Mouse (Mus musculus): Measurements from ENCODE around the gene Pax2. TPM values are rescaled to one million over a fixed set of nuclear protein-coding genes. Genes with fewer than 3 reads are reported as not detected.

Gene Pax2
- total and polyA plus RNA-seq, 3 experiments, result not detected

DNA sequence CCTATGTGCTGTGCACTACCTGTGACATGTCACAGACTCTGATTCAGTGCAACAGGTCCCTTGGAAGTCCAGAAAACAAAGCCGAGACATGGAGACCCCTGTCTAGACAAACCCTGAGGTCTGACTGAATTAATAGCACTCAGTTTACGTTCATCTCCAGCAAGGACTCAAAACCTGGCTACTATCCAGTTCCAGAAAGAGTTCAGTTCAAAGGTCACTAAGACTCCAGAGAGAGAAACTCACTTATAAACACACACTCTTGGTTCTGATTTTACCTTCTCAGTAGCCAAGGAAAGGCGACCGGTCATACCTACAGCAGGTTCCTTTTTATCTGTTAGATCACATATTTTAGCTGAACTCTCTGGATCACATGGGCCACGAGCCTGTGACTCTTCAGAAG is 43.3 kb downstream of the Pax2 start:
- 66% methylated on average over 5 of the region's 5 CpGs for WGBS
- Histone ChIP-seq H3K36me3 (ENCODE audit: control insufficient read depth, insufficient read depth, low read length) (no peaks in the 10 kb centered on the region), H3K79me2 (replicated peaks; ENCODE audit: control insufficient read depth, insufficient read depth, low read length) (no peaks in the 10 kb centered on the region), H3K27ac (no peak overlapping the region), H3K9ac (ENCODE audit: low read depth, low read length) (no peak overlapping the region), H3K4me3 (no peak overlapping the region), H3K4me1 (ENCODE audit: control insufficient read depth, insufficient read depth, low read length) (no peaks in the 10 kb centered on the region), H3K27me3 (ENCODE audit: control insufficient read depth, insufficient read depth, low read length) (peaks cover 2% of the 10 kb centered on the region; the same call in 1 of the 2 replicates)
- no peak for DNase-seq
- intact Hi-C loops (cut with DNase I), result no loop called here
- TF ChIP-seq CTCF (IDR thresholded peaks at IDR 0.05) (no peak), EP300 (IDR thresholded peaks at IDR 0.05; ENCODE audit: insufficient read depth, low read depth, low read length) (no peak)

- Histone ChIP-seq H3K27ac (no peak overlapping the region), H3K79me2 (replicated peaks; ENCODE audit: control insufficient read depth, insufficient read depth, low read length) (no peaks in the 10 kb centered on the region), H3K36me3 (ENCODE audit: control insufficient read depth, insufficient read depth, low read length) (no peaks in the 10 kb centered on the region), H3K27me3 (ENCODE audit: control insufficient read depth, insufficient read depth, low read length) (peaks cover 2% of the 10 kb centered on the region; the same call in 1 of the 2 replicates), H3K9ac (ENCODE audit: low read depth, low read length) (no peak overlapping the region), H3K4me3 (no peak overlapping the region), H3K4me1 (ENCODE audit: control insufficient read depth, insufficient read depth, low read length) (no peaks in the 10 kb centered on the region)
- WGBS, result 61% methylated on average over 6 of the region's 6 CpGs
- DNase-seq, result no peak
- TF ChIP-seq EP300 (IDR thresholded peaks at IDR 0.05; ENCODE audit: insufficient read depth, low read depth, low read length) (no peak), CTCF (IDR thresholded peaks at IDR 0.05) (no peak), POLR2A (IDR thresholded peaks at IDR 0.05; ENCODE audit: insufficient read depth, low read depth, low read length) (no peak)
- intact Hi-C loops (cut with DNase I), result no loop called here
Measured at GRCm38 (mm10) chr19:44800327-44800726, 44.5 kb downstream of the Pax2 start.

DNA sequence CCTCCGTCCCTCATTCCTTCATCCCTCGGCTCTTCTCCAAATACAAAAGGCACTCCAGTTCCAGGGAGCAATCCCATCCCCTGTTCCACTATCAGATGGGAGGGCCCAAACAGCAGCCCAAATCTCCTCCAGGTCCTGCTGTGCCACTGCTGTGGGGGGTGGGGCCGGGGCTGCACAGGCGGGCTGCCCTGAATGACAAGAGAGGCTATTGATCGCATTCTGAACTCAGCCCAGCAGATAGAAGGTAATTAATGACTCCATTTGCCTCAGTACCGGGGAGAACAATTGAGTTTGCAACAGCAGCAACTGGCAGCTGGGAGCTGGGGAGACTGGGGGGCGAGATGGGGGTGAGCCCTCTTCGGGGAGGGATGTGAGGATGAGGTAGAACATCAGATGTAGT is 52.9 kb downstream of the Pax2 start:
- Histone ChIP-seq H3K9ac (ENCODE audit: low read depth, low read length) (no peak overlapping the region), H3K27ac (no peak overlapping the region), H3K4me1 (ENCODE audit: control insufficient read depth, insufficient read depth, low read length) (peaks cover 1% of the 10 kb centered on the region; the same call in 1 of the 2 replicates), H3K36me3 (ENCODE audit: control insufficient read depth, insufficient read depth, low read length) (no peaks in the 10 kb centered on the region), H3K4me3 (no peak overlapping the region), H3K27me3 (ENCODE audit: control insufficient read depth, insufficient read depth, low read length) (no peaks in the 10 kb centered on the region; the same call in 1 of the 2 replicates), H3K79me2 (replicated peaks; ENCODE audit: control insufficient read depth, insufficient read depth, low read length) (no peaks in the 10 kb centered on the region)
- TF ChIP-seq EP300 (IDR thresholded peaks at IDR 0.05; ENCODE audit: insufficient read depth, low read depth, low read length) (no peak), POLR2A (IDR thresholded peaks at IDR 0.05; ENCODE audit: insufficient read depth, low read depth, low read length) (no peak)
- 15% methylated on average over 8 of the region's 8 CpGs for WGBS
- intact Hi-C loops (cut with DNase I), result no loop called here
- no peak for DNase-seq

GRCm38 (mm10) chr19:44812666-44813429 is 57.0 kb downstream of the Pax2 start:
- H3K27ac ChIP-seq, result no peak overlapping the region
- no peaks in the 10 kb centered on the region; the same call in 1 of the 2 replicates for H3K27me3 ChIP-seq (ENCODE audit: control insufficient read depth, insufficient read depth, low read length)
- no peak for DNase-seq
- 54% methylated on average over 13 of the region's 13 CpGs for WGBS
- no peaks in the 10 kb centered on the region for H3K79me2 ChIP-seq (replicated peaks; ENCODE audit: control insufficient read depth, insufficient read depth, low read length)
- no peaks in the 10 kb centered on the region for H3K4me1 ChIP-seq (ENCODE audit: control insufficient read depth, insufficient read depth, low read length)
- no peaks in the 10 kb centered on the region for H3K36me3 ChIP-seq (ENCODE audit: control insufficient read depth, insufficient read depth, low read length)
- TF ChIP-seq CTCF (IDR thresholded peaks at IDR 0.05), result no peak
- no peak for TF ChIP-seq EP300 (IDR thresholded peaks at IDR 0.05; ENCODE audit: insufficient read depth, low read depth, low read length)
- no peak for TF ChIP-seq POLR2A (IDR thresholded peaks at IDR 0.05; ENCODE audit: insufficient read depth, low read depth, low read length)
- H3K4me3 ChIP-seq, result no peak overlapping the region
- H3K9ac ChIP-seq (ENCODE audit: low read depth, low read length), result no peak overlapping the region
- intact Hi-C loops (cut with DNase I), result no loop called here

GRCm38 (mm10) chr19:44815111-44815510 is 59.3 kb downstream of the Pax2 start:
- Histone ChIP-seq H3K79me2 (replicated peaks; ENCODE audit: control insufficient read depth, insufficient read depth, low read length) (no peaks in the 10 kb centered on the region), H3K9ac (ENCODE audit: low read depth, low read length) (no peak overlapping the region), H3K36me3 (ENCODE audit: control insufficient read depth, insufficient read depth, low read length) (no peaks in the 10 kb centered on the region), H3K4me1 (ENCODE audit: control insufficient read depth, insufficient read depth, low read length) (no peaks in the 10 kb centered on the region), H3K4me3 (no peak overlapping the region), H3K27me3 (ENCODE audit: control insufficient read depth, insufficient read depth, low read length) (no peaks in the 10 kb centered on the region), H3K27ac (no peak overlapping the region)
- no peak for DNase-seq
- intact Hi-C loops (cut with DNase I), result no loop called here
- TF ChIP-seq CTCF (IDR thresholded peaks at IDR 0.05), result no peak
- TF ChIP-seq EP300 (IDR thresholded peaks at IDR 0.05; ENCODE audit: insufficient read depth, low read depth, low read length), result no peak
- TF ChIP-seq POLR2A (IDR thresholded peaks at IDR 0.05; ENCODE audit: insufficient read depth, low read depth, low read length), result no peak
- WGBS, result 92% methylated on average over 3 of the region's 3 CpGs

DNA sequence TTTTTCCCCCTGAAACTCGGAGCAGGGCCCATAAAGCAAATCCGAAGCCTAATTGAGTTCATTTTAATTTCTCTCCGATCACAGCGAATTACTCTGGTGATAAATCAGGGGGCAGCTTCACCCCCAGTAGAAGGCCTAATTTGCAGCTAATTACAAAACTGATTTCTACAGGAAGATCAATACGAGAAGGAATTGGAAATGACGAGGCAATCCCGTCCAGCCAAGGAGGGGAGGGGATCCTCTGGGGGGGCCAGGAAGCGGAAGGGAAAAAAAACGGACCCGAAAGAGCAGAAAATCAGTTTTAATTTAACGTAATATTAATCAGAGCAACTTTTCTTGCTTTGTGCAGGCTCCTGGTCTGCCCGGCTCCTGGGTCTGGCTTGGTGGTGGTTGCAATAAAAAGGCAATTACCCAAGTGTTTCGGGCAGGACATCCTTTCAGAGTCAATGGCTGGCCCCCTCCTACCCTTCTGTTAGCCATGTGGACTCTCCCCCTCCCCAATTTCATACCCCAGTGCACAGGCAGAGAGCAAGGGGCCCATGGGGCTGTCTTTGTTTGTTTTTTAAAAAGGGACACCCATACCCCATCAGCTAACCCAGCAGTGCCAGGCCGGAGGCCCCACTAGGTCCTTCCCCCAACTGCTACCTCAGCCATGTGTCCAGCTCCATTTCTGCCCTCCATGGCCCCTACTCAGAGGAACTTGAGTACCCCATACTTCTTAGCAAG is 61.7 kb downstream of the Pax2 start:
- no peak for DNase-seq
- H3K79me2 ChIP-seq (replicated peaks; ENCODE audit: control insufficient read depth, insufficient read depth, low read length), result no peaks in the 10 kb centered on the region
- no peak overlapping the region for H3K27ac ChIP-seq
- H3K4me1 ChIP-seq (ENCODE audit: control insufficient read depth, insufficient read depth, low read length), result no peaks in the 10 kb centered on the region
- WGBS, result 82% methylated on average over 14 of the region's 14 CpGs
- H3K4me3 ChIP-seq, result no peak overlapping the region
- TF ChIP-seq EP300 (IDR thresholded peaks at IDR 0.05; ENCODE audit: insufficient read depth, low read depth, low read length), result no peak
- TF ChIP-seq POLR2A (IDR thresholded peaks at IDR 0.05; ENCODE audit: insufficient read depth, low read depth, low read length), result no peak
- no peaks in the 10 kb centered on the region for H3K36me3 ChIP-seq (ENCODE audit: control insufficient read depth, insufficient read depth, low read length)
- intact Hi-C loops (cut with DNase I), result no loop called here
- no peaks in the 10 kb centered on the region; the same call in 1 of the 2 replicates for H3K27me3 ChIP-seq (ENCODE audit: control insufficient read depth, insufficient read depth, low read length)
- H3K9ac ChIP-seq (ENCODE audit: low read depth, low read length), result no peak overlapping the region

Measured in heart, adult 2 months (tissue).